Mouse (Mus musculus) c-Kit-negative CD71-positive TER-119-positive erythroid progenitor cells, embryonic 14.5 days (primary cell): ENCODE data around the gene Gm21992.
"Not testable (repeated sequence)": the region's sequence is repeated elsewhere in the genome, so short reads cannot be mapped to it uniquely, and the experiment has no call there.

Experiments
- DNase-seq: peaks from one replicate; pipeline ENCODE4 v3.0.0-alpha.2; 2013; ENCODE audit warnings: low read depth, low spot score

Gene Gm21992

DNA sequence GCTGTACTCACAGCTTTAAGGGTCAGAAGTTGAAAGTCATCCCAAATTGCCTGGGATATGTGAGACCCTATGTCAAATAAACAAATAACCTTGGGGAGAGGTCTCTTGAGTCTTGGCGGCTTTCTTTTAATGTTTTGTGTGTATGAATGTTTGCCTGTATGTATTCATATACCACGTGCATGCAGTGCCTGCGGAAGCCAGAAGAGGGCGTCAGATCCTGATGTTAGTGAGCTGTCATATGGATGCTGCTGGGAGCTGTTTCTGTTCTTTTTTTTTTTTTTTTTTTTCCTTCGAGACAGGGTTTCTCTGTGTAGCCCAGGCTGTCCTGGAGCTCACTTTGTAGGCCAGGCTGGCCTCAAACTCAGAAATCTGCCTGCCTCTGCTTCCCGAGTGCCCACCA, 1.6 kb upstream of the Gm21992 start:
- peak; percentile 29 for DNase-seq

DNA sequence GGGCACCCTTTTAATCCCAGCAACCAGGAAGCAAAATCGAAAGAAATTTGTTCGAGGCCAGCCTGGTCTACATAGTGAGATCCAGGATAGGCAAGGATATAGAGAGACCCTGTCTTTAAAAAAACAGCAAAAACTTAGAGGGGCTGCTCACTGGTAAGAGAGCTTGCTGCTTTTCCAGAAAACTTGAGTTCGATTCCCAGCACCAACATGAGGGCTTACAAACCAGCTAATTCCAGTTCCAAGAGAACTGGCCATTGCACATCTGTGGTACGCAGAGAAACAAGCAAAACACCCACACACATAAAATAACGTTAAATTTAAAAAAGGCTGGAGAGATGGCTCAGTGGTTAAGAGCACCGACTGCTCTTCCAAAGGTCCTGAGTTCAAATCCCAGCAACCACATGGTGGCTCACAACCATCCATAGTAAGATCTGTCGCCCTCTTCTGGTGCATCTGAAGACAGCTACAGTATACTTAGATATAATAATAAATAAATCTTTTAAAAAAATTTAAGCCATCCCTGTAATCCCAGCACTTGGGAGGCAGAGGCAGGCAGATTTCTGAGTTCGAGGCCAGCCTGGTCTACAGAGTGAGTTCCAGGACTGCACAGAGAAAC, 1.0 kb upstream of the Gm21992 start:
- peak; percentile 12 for DNase-seq

DNA sequence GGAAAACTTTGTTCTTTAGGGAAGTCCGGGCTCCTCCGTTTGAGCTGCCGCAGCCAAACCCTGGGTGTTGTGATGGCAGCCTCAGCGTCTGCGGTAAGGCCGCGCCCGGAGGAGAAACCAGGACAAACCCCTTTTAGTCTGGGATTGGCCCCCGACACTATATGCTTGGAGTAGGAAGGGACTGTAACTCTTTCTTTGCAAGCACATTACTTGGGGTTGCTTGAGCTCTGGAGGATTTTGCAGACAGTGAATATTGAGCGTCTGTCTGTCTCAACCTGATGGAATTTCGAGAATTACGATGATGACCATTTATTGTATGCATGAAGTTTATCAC, 464 bp upstream of the Gm21992 start:
- no peak for DNase-seq

- no peak for DNase-seq
These were observed 708 bp downstream of the Gm21992 start for GRCm38 (mm10) chr19:4810746-4811062.

DNA sequence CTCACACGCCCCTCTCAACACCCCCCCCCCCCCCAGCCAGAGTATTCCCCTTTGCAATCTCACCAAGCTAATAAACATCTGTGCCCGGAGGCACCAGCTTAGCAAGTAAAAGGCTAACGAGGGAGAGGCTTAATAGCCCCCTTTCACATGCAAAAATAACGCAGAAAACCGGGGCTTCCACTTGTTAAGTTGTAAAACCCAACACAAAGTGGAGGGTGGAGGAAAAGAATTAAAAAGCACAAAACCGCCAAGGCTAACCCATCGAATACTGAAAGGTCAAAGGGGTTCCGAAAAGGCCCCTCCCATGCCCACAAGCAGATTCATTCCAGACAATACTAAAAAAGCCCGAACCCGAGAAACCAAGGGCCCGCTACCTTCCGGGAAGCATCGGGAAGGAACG, 1.1 kb downstream of the Gm21992 start:
- DNase-seq = no peak

DNA sequence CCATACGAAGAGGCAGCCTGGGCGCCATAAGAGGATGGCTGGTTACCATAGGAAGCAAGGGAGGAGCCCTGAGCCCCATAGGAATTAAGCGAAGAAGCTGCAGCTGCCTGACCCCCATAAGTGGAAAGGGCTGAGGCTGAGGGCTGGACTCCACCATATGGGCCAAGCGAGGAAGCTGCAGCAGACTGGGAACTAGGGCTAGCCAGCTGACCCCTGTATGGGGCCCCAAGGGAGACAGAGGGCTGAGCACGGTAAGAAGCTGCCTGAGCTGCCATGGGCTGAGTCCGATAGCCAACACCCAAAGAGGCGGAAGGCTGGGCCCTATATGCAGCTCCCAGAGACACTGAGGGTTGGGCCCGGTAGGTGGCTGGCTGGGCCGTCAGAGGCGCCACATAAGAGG, 8.1 kb downstream of the Gm21992 start:
- no peak for DNase-seq

- no peak for DNase-seq
These were observed 8.7 kb downstream of the Gm21992 start for GRCm38 (mm10) chr19:4802691-4803091.

GRCm38 (mm10) chr19:4799083-4799482, 12.3 kb downstream of the Gm21992 start:
- no peak for DNase-seq

DNA sequence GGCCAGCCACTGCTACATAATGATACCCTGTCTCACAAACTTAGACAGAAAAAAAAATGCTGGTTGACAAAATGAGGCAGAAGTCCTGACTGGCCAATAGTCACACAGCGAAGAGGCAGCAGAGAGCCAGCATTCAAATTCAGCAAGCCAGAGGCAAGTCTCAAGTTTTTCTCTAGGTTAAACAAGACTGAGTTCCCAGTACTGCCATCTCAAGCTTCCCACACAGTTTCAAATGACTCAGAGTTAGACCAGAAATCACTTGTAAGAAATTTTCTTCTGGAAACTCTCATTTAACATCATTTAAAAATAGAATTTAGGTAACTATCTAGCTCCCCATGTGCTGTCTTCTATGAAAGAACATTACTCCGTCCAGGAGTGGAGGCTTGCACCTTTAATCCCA, 13.6 kb downstream of the Gm21992 start:
- no peak for DNase-seq

DNA sequence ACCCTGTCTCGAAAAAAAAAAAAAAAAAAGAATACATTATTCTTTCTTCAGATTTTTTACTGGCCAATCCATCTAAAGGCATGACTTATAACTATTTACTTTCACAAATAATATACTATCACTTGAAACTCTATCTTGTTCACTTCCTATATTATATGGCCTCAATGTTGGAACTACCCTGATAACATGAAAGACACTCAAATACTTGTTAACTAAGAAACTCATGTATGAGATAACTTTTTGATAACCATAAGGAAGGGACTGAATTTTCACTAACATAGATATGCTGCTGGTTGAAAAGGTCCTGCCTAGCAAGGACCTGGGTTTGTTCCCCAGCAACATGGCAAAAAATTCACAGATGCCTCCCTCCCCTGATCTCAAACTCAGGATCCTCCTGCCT, 15.5 kb downstream of the Gm21992 start:
- DNase-seq = no peak

- peak; percentile 100 for DNase-seq
These were observed 17.5 kb downstream of the Gm21992 start, which contains the start of gene Rbm4 for GRCm38 (mm10) chr19:4793831-4794422. Gene Rbm4, minus strand, starts transcription at chr19:4793901.

DNA sequence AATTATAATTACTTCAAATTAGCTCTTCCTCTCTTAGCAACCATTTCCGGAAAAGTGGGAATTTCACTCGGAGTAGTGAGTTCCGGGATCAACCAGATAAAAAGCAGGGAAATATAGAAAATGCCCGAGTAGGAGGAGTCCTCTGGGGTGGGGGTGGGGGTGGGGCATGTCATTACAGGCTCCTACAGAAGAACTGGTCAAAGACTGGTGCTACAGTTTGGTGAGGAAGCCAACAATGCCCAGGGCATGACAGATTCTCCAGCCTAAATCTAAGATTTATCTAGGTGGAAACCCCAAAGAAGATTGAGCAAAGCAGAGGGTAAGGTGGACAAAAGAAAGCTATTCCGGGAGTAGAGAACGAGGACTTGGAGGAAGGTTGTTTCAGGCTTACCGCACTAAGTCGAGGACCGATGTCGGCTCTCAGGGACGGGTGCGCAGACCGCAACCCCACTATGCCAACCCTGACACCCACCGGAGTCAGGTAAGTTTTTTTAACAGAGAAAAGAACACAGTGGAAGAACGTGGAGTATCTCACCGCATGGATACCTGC, 18.1 kb downstream of the Gm21992 start:
- no peak for DNase-seq

DNA sequence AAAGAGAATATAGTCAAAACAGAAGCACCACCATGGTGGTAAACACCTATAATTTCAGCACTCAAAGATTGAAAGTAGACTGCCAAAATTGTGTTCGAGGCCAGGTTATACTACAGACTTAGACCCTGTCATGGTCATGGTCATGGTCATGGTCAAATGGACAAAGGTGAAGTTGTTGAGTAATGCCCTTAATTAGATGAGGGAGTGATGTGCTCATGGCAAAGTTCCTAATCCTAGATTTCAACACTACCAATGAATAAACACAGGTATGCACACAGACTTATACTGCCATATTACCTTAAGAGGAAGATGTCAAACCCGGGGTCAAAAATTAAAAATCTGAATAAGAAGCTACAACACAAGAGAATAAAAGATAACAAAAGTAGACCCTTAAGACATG, 25.1 kb downstream of the Gm21992 start:
- DNase-seq = no peak

DNA sequence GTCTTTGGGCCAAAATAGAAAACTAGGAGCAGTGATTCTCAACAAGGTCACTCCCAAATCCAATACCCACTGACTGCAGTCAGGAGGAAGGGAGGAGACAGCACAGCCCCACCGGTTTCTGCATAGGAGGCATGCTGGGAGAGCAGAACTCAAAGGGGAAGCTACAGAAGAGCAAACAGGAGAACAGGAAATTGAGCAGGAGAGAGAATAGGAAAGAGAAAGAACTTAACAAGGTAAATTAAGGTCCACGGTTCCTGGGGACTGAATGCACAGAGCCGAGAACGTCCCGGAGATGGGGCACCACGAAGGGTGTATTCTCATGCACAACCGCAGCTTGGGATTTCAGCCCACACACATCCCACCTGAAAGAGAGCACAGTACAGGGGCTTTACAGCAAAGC, 26.2 kb downstream of the Gm21992 start:
- DNase-seq = no peak

DNA sequence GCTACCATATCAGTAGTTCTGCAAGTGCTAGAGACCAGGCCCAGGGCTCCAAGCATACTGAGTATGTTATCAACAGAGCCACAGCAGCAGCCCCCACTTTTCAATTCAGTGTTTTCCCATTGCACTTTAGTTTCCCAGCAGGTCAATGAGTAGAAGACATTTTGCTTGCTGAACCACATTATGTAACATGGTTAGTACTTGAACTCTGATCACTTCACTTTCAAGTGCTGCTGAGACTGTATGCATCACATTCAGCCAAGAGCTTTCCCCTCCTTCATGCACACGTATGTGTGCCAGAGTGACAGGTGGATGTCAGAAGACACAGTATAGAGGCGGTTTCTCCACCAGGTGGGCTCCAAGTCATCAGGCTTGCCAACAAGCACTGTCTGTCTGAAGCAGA, 28.5 kb downstream of the Gm21992 start:
- no peak for DNase-seq

DNA sequence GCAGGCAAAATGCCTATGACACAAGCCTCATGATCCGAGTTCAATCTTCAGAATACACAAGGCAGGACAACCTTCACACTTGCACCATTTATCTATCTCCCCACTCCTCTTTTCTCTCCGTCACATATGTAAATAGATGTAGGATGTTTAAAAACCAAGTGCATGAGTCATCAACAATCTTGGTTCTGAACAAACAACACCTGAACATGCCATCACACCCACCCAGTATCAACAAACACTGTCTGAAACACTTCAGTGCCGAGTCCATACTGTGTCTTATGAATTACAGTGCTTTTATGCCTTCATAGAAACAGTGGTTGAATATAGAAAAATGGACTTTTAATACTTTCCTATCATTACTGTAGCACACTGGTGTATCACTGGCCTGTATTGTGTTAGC, 38.6 kb downstream of the Gm21992 start:
- DNase-seq = no peak

DNA sequence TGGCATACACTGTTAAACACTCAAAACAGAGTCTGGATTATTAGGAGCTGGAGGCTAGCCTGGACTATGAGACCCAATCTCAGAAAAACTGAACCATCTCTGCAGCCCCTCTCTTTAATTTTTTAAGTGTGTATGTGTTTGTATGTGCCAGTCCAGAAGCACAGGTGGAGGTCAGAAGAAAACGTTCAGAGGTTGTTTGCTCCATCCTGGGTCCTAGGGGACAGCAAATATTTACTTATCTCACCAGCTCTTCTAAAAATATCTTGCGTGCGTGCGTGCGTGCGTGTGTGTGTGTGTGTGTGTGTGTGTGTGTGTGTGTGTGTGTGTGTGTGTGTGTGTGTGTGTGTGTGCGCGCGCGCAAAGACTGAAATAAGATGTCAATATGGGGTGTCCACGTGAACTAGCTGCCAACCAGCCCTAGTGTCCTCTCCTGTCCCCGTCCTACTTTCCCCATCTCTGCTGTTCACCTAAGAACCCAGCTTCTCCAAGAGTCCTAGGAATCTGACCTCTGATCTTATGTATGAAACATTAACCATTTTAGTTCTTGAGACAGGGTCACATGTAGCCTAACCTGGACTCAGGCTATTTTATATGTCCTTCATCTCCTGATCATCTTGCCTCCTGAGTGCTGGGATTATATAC, 43.8 kb downstream of the Gm21992 start:
- DNase-seq = no peak

GRCm38 (mm10) chr19:4762876-4763275, 48.5 kb downstream of the Gm21992 start:
- no peak for DNase-seq

DNA sequence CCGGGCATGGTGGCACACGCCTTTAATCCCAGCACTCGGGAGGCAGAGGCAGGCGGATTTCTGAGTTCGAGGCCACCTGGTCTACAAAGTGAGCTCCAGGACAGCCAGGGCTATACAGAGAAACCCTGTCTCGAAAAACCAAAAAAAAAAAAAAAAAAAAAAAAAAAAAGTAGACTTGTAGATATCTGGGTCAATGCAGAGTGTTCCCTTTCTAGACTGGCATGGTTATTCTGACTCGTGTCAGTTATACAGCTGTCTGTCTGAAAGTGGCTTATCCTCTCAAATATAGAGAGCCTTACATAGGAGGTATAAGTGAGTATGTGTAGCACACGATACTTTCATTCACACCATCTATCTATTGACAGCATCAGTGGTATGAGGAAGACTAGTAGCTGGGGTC, 50.9 kb downstream of the Gm21992 start:
- DNase-seq = not testable (repeated sequence)

DNA sequence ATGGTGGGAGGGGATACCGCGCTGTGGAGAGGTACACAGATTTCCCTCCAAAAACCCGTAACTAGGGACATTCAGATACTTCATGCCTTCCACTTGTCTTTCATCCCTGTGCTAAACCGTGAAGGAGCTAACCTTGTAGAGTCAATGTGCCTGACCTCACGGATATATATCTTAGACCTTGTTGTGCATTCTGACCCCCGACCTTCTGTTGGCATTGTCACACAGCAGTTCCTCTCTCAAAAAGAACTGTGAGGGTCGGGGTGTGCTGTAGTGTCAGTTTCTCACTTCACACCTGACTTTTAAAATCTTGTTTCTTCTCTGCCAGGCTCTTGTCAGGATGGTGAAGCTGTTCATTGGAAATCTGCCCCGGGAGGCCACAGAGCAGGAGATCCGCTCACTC, 54.5 kb downstream of the Gm21992 start:
- no peak for DNase-seq

DNA sequence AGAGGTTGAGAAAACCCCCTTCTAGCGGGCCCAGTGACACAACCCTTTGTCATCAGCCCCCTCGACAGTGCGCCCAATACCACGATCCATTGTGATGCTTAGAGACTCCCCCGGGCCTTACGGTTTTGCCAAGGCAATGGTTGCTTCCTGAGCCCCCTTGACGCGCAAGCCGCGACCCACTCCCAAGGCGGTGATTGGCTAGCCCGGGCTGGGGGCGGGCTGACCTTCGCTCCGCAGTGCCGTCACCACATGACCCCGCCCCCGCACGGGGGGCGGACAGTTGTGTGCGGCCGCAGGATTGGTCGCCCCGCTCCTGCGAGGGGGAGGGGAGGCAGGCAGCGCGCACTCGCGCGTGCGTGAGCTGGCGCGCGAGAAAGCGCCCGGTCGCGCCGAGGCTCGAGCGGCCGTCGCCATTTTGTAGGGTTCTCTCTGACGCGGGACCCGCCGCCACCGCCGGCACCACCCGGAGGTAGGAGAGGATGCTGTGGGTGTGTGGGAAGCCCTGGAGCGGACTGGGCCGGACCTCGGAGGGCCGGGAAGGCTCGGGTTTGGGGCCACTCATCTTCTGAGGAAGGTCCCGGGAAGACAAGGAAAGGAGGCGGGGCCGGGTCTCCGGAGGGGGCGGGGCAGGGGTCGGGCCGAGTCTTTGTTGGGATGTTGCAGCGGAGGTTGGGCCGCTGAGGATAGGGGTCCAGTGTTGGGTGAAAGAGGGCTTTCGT, 55.1 kb downstream of the Gm21992 start, which contains the start of gene Rbm4b:
Rbm4b (plus strand) TSS at position 305 of the 719 bp plus-strand sequence.
- peak; percentile 73 for DNase-seq

- peak; percentile 77 for DNase-seq
These were observed 55.7 kb downstream of the Gm21992 start for GRCm38 (mm10) chr19:4755565-4756192.
